Mouse (Mus musculus) heart, postnatal 0 days (tissue): ENCODE measurements around the gene Fzd7.

Experiments used
- CTCF ChIP-seq: IDR thresholded peaks from 2 replicates; pipeline ENCODE4 v1.5.1; 2016; ENCODE audit warnings: antibody characterized with exemption, control low read depth, low read depth
- EP300 ChIP-seq: IDR thresholded peaks from 2 replicates; pipeline ENCODE4 v1.6.1; 2016; ENCODE audit warnings: antibody characterized with exemption, low read depth

- TF ChIP-seq EP300 (no peak), CTCF (no peak)
Measured at GRCm38 (mm10) chr1:59435270-59435669, 47.0 kb upstream of the Fzd7 start.
